Mouse (Mus musculus) midbrain, embryonic 13.5 days (tissue): ENCODE results near the gene Spatc1l. TPM values are rescaled to one million over a fixed set of nuclear protein-coding genes. Genes with fewer than 3 reads are reported as not detected.

Source experiments
- polyA plus RNA-seq: library from polyadenylated mRNA; unstranded; fragments of >200 nt; fragmentation: Nextera tagmentation; extraction: Ambion mirVana; gene quantifications from 2 replicates; pipeline ENCODE4 v1.2.1, GENCODE M21; 2015

Gene Spatc1l
- polyA plus RNA-seq, 1 experiment from 2014 or later = not detected

Other genes with a start within 250 kb of the Spatc1l start
- gene Dip2a, start 217.0 kb upstream of the Spatc1l start, polyA plus RNA-seq = 14.4 and 14.6 TPM in 2 replicates
- not detected in 2 replicates for gene AC141477.1, start 121.8 kb upstream of the Spatc1l start, polyA plus RNA-seq
- 9.7 and 11.4 TPM in 2 replicates for gene Pcnt, start 119.5 kb upstream of the Spatc1l start, polyA plus RNA-seq
- gene 2610028H24Rik, start 113.2 kb upstream of the Spatc1l start, polyA plus RNA-seq = not detected in 2 replicates
- 75.1 and 75.6 TPM in 2 replicates for gene Mcm3ap, start 93.3 kb upstream of the Spatc1l start, polyA plus RNA-seq
- 7.8 and 8.1 TPM in 2 replicates for gene Ybey, start 93.2 kb upstream of the Spatc1l start, polyA plus RNA-seq
- 45.2 and 45.5 TPM in 2 replicates for gene Lss, start 30.7 kb upstream of the Spatc1l start, polyA plus RNA-seq
- gene Ftcd, start 13.4 kb downstream of the Spatc1l start, polyA plus RNA-seq = 0.15 TPM in 1 of 2 replicates, not detected in the other
- 9.5 and 12.5 TPM in 2 replicates for gene Col6a2, start 61.4 kb downstream of the Spatc1l start, polyA plus RNA-seq
- 10.1 and 12.7 TPM in 2 replicates for gene Col6a1, start 163.9 kb downstream of the Spatc1l start, polyA plus RNA-seq